Mouse (Mus musculus) brain, embryonic 18.5 days (tissue): ENCODE results near the gene Sag.

Experiments used
- DNase-seq: peaks from one replicate; pipeline ENCODE4 v3.0.0-alpha.2; 2012; ENCODE audit warnings: low read depth, low spot score

Sag gene

GRCm38 (mm10) chr1:87893414-87893813 is 89.9 kb downstream of the Sag start:
- DNase-seq = no peak
